Mouse (Mus musculus) embryo, embryonic 11 days (tissue): Measurements from ENCODE around the gene Ccdc154.
"Not testable (repeated sequence)": the region's sequence is repeated elsewhere in the genome, so short reads cannot be mapped to it uniquely, and the experiment has no call there.

Source experiments
- DNase-seq: peaks from one replicate; pipeline ENCODE4 v3.0.0-alpha.2; 2015

Ccdc154 gene

GRCm38 (mm10) chr17:25162161-25162560 lies at the start of gene Ccdc154:
Ccdc154 (plus strand) TSS chr17:25162461.
- no peak for DNase-seq

GRCm38 (mm10) chr17:25114908-25115645 lies 47.2 kb upstream of the Ccdc154 start:
- DNase-seq, result peak; percentile 2

DNA sequence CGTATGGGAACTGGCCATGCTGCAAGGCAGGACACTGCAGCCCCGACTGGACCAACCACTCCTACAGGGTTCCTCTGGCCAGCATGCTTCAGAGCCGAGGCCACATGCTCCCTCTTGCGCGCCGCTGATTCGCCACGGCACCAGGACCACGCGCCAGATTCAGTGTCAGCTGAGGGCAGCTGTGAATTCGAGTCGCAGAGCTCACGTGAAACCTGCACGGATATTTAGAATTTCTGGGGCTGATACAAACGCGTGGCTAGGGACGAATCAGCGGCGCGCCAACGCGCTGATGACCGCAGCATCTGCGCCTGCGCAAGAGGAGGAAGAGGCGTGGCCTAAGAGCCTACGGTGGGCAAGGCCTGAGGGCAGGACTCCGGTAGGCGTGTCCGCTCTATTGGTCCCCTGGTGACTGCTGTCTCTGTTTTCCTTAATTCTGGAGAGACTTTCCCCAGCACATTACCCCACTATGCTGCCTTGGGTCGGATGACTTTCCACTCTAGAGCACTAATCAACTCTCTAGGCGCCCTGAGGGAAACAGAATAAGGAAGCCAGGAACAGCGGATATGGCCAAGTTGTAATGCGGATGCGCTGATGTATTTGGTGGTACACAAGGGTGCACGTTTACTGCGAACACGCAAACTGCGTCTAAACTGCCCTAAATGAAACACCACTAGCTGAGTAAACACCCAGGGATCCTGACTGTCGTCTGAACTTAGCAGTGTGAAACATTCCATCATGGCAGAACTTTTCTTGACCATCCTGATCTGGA lies 46.4 kb upstream of the Ccdc154 start, which contains the start of gene Telo2:
TSS of gene Telo2 (minus strand) at position 304 of the 769 bp plus-strand sequence.
- DNase-seq, result peak; percentile 95

DNA sequence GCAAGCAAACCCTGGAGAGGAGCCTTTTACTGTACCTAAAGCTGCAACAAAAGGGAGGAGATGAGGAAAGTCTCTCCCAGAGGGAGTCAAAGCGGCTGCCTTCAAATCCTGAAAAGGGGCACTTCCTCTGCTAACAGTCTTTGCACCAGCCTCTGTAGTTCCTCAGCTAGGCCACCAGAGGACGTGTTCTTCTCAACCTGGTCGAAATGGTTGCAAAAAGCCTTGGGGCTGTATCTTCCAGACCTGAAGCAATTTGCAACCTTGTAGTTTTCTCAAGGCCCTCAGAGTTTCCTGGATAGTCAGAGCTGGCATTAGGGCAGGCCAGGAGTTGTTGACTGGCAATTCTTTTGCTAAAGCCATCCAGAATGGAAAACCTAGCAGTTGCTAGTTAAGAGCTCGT lies 45.0 kb upstream of the Ccdc154 start:
- no peak for DNase-seq

DNA sequence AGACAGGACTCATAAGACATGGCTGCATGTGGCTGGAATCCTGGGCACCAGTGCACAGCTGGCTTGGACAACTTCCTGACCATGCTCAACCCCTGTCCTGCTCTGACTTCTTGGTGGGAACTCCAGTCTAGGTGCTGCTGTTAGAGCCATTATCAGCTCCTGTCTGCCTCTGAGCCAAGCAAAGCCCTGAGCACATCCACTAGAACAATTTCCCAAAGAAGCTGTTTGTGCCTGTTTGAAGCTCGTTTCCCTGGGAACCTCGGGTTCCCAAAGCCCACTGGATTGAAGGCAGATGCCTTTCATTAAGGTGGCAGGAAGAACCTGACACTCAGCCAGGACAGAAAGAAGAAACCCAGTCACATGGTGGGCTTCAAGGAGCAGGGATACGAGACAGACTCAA lies 41.9 kb upstream of the Ccdc154 start, which contains the start of gene Ptx4:
TSS of gene Ptx4 (plus strand) at position 355 of the 400 bp plus-strand sequence.
- peak; percentile 10 for DNase-seq

- peak; percentile 18 for DNase-seq
Measured at GRCm38 (mm10) chr17:25123979-25124378, 38.3 kb upstream of the Ccdc154 start.

DNA sequence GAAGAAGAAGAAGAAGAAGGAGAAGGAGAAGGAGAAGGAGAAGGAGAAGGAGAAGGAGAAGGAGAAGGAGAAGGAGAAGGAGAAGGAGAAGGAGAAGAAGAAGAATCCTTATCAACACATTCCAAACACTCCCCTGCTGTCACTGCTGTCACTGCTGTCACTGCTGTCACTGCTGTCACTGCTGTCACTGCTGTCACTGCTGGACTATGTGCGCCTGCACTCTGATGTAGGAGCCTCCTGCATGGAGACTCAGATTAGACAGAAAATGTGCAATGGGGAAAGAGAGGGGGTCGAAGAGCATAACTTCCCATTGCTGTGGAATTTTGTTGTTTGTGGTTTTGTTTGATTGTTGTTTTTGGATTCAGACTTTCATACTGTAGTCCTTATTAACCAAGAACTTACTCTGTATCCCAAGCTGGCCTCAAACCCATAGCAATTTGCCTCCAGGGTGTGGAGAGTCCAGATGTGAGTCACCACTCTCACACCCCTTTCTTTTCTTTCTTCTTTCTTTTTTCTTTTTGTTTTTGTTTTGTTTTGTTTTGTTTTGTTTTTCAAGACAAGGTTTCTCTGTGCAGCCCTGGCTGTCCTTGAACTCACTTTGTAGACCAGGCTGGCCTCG lies 36.7 kb upstream of the Ccdc154 start:
- not testable (repeated sequence) for DNase-seq

GRCm38 (mm10) chr17:25127079-25127478 lies 35.2 kb upstream of the Ccdc154 start:
- peak; percentile 29 for DNase-seq

- no peak for DNase-seq
Measured at GRCm38 (mm10) chr17:25127681-25128080, 34.6 kb upstream of the Ccdc154 start.

GRCm38 (mm10) chr17:25130060-25130459 lies 32.2 kb upstream of the Ccdc154 start:
- DNase-seq, result no peak

DNA sequence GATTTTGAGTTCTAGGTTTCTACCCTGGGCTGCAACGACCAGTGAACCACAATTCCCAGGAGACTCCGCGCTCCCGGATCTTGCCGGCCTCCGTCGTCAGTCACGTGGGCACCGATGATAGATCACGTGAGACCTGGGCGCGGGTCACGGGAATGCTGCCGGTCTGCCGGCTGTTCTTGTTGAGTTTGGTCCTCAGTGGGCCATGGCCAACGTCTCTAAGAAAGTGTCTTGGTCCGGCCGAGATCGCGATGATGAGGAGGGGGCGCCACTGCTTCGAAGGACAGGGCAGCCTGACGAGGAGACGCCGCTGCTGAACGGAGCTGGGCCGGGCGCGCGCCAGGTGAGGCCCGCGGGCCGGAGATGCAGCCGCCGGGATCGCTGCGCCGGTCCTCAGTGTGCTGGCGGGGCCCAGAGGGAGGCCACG lies 29.0 kb upstream of the Ccdc154 start, which contains the start of gene Clcn7:
TSS of gene Clcn7 (plus strand) at position 117 of the 424 bp plus-strand sequence.
- peak; percentile 98 for DNase-seq

- DNase-seq, result no peak
Measured at GRCm38 (mm10) chr17:25135622-25136021, 26.6 kb upstream of the Ccdc154 start.

DNA sequence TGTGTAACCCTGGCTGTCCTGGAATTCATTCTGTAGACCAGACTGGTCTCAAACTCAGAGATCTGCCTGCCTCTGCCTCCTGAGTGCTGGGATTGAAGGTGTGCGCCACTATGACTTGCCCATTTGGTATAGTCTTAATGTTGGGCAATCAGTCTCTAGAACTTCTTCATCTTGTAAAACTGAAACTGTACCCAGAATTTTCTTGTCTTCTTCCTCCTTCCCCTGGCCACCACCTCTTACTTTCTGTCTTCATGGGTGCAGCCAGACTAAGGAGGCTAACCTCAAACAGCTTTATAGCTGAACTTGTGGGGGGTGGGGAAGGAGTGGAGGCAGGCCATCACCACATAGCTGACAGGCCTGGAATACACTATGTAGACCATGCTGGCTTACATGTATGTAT lies 23.5 kb upstream of the Ccdc154 start:
- no peak for DNase-seq

DNA sequence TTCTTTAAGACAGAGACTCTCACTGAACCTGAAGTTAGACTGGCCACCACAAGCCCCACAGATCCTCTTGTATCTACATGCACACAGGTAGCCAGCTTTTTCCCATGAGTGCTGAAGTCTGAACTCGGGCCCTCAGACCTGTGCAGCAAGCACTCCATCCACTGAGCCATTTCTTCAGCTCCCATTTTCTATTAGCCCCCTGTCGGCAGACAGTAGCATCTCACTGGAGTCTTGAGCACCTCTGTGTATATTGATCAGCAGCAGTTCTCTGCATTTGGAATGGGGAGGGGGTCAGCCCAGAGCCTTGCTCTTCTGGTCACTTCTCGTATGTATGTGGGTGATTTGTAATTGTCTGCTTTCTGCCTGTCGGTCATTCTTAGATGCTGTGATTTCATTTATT lies 22.3 kb upstream of the Ccdc154 start:
- peak; percentile 16 for DNase-seq

- DNase-seq, result no peak
Measured at GRCm38 (mm10) chr17:25163387-25163786, 1.1 kb downstream of the Ccdc154 start.

GRCm38 (mm10) chr17:25164770-25165169 lies 2.5 kb downstream of the Ccdc154 start:
- no peak for DNase-seq

GRCm38 (mm10) chr17:25165970-25166671 lies 3.9 kb downstream of the Ccdc154 start:
- DNase-seq, result no peak

DNA sequence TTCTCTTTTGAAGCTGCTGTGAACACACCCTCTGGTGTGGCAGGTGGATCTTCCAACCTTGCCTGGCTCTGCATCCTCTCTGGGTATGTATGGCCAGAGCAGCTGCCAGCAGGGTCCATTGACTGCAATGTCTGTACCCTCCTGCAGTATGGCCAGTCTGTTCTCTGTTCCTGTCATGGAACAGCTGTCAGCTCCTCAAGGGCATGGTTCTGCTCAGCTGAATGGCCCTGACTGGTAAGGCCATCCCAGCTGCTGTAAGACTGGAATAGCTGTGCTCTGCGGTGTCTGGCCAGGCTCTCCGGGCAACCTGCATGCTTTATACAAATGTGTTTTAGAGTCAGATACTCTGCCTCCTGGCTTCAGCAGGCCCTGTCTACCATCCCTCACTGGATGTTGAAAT lies 7.4 kb downstream of the Ccdc154 start:
- no peak for DNase-seq

- no peak for DNase-seq
Measured at GRCm38 (mm10) chr17:25172558-25172957, 10.3 kb downstream of the Ccdc154 start.

DNA sequence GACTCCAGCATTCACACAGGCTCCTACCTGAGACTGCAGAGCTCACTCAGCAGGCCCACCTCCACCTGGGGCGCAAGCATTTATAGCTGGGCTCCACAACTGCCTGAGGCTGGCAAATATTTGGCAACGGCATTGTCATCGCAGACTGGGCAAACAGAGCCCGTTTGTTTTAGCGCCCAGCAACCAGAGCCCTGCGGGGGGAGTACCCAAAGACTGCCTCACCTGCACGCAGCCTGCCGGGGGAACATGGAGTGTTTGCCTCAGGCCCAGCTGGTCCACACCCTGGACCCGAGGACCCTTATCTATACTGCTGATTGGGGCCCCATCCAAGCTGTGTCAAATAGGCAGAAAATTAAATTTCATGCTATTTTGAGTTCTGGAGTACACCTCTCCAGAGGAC lies 13.2 kb downstream of the Ccdc154 start, which contains the start of gene Gm38655:
TSS of gene Gm38655 (minus strand) at position 61 of the 400 bp plus-strand sequence.
- DNase-seq, result no peak

GRCm38 (mm10) chr17:25183232-25183631 lies 21.0 kb downstream of the Ccdc154 start:
- DNase-seq, result no peak

DNA sequence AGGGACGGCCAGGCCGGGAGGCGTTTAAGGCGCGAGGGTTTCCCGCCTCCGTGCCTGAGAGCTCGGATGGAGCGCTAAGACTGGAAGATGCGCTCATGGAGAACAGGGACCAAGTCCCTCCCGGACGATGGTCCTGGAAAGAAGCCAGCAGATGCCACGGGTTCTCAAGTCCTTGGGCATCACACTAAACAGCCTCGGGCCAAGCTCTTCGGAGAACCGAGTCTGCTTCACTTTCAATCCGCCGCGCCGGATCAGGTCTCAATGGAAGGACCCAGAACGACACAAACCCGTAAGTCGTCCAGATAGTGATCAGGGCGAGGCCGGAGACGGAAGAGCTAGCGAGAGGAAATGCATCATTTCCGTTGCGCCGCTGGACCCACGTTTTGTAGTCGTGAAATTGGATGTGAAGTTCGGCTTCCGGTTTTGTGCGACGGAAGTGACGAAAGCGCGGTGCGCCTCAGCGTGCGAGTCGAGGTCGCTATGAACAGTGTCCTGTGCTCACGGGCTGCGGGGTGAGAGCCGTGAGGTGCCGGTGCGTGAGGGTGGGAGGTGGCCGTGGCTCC lies 21.9 kb downstream of the Ccdc154 start, which contains the start of gene BC003965:
TSS of gene BC003965 (plus strand) at position 426 of the 563 bp plus-strand sequence.
- peak; percentile 99 for DNase-seq
